Mouse (Mus musculus) gastrocnemius, adult 18-20 months (tissue): ENCODE results near the gene Plxnb2. TPM values are rescaled to one million over a fixed set of nuclear protein-coding genes. Genes with fewer than 3 reads are reported as not detected.

Experiments
- DNase-seq: peaks from one replicate; pipeline ENCODE4 v3.0.0; 2021; ENCODE audit warnings: low spot score
- total RNA-seq, 2 experiments: library from RNA; stranded (reverse); gene quantifications; 2 replicates each; pipeline ENCODE4 v1.2.3; 2021

The Plxnb2 gene
- total RNA-seq, 2 experiments from 2014 or later = 4.0 to 8.2 TPM

DNA sequence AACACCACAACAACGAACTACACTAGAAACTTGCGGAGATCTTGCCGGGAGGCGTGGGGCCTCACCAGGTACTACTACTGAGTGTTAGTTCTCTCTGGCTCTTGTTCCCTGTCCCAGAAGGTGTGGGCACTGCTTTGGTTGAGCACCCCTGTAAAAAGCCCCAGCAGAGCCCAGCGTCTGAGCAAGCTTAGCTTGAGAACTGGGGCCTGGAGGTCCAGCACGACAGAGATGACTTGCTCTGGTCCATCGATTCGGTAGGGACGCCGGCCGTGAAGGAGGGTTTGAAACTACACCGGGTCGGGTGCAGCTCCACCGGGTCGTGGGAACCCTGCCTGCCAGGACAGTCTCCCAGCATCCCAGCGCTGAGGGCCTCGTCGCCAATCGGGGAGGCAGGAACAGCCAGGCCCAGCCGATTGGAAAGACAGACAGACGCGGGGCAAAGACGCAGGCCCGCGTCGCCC, 477 bp downstream of the Plxnb2 start:
- DNase-seq = no peak

DNA sequence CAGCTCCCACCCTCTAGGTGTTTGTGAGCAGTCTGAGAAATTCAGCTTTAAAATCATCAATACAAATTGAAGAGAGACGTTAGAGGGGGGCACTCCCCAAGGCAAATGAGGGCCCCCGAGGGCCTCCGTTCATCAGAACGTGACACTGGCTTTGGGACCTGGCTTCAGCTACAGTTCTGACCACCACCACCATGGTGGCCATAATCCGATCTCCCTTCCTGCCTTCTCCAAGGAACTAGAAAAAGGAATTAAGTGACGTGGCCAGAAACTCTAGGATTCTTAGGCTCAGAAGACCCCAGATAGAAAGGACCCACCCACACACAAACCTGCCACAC, 991 bp downstream of the Plxnb2 start:
- DNase-seq = no peak

DNA sequence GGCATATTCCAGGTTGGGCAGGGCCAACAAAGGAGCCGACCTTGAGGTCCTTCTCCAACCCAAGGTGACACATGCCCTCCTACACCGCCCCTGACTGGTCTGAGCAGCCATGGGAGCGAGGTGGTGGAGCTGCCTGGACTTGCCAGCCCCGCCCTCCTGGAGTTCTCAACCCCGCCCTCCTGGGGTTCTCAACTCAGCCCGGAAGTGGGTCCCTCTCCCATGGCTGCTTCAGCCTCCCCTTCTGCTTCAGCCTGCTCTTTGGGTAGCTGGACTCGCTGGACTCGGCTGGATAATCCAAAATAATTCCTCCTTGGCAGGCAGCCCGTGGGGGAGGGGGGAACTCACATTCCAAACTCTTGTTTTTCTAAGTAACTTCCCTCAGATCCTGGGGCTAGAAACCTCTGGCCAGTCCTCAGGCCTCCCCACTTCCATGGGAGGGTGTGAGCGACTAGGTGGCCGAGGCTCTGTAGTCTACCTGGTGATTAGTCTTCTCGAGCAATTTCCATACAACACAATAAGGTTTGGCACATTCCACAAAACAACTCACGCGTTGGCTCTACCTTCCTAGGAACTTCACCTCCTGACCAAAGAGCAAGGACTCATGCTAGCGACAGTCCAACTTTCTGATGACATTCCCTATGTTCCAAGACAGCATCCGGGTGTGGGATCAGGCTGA, 1.5 kb downstream of the Plxnb2 start:
- peak; percentile 65 for DNase-seq

DNA sequence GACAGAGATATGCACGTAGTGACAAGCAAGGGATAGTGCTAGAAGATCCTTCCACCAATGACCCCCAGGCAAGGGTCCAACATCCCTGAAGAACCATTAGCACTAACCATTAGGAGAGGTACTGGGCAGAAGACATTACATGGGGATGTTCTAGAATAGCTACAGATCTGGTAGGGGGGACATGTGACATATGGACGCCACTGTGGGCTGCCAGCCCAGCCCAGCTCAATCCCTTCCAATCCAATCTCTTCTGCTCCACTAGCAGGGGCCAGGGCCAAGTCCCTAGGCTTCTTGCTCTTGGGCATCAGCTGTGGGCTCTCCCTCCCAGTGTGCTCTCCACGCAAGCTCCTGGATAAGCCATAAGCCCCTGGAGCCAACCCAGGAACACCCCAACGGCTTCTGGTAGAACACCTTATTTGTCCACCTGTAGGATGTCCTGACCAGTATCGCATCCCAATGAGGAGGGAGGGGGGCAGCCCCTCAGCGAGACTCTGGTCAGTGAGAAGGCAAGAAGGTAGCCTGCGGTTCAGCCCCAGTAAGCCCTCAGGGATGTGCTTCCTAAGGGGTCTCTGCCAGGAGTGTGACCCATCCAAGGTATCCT, 2.2 kb downstream of the Plxnb2 start:
- DNase-seq = no peak

DNA sequence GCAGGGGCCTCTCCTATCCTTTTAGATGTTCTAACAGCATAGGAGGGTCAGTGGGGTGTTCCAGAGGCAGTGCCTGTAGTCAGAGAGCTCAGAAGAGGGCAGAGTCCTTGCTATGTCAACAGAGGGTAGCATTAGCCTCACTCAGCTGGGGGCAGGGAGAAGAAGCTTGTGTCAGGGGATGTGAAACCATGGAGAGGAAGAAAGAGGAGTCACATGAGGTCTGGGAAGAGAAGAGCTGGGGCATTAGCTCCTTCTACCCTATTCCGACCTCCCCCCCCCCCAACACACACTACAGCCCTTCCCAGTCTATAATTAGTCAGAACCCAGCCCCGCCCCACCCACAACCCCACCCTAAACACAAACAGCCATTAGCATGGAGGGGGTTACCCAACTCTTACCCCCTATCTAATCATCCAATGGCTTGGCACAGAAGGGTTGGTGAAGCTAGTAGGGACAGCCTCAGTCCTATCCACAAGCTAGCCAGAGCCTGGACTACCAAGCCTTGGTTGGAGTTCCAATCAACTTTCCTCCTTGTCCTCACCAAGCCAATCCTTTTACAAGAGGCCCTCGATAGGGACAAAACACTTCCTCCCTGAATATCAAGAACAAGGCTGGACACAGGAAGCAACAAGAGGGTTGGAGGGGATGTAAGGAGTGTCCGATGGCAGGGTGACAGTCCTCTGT, 2.9 kb downstream of the Plxnb2 start:
- no peak for DNase-seq

DNA sequence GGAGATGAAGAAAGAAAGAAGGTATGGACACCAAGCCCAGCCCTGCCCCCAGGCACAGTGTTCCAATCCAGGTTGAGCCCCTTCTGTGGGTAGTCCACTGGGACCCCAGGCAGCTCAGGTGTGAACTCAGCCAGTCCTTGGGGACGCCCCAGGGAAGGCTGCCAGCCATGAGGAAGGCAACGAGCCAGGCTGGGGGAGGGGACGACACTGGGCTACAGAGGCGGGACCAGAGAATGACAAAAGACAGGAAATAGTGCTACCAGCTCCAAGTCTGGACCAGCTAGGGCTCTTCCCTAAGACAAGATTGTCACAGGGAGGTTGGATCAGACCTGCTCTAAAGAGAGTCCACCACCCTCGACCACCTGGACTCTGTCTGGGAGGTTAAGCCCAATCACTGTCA, 3.5 kb downstream of the Plxnb2 start:
- peak; percentile 63 for DNase-seq

DNA sequence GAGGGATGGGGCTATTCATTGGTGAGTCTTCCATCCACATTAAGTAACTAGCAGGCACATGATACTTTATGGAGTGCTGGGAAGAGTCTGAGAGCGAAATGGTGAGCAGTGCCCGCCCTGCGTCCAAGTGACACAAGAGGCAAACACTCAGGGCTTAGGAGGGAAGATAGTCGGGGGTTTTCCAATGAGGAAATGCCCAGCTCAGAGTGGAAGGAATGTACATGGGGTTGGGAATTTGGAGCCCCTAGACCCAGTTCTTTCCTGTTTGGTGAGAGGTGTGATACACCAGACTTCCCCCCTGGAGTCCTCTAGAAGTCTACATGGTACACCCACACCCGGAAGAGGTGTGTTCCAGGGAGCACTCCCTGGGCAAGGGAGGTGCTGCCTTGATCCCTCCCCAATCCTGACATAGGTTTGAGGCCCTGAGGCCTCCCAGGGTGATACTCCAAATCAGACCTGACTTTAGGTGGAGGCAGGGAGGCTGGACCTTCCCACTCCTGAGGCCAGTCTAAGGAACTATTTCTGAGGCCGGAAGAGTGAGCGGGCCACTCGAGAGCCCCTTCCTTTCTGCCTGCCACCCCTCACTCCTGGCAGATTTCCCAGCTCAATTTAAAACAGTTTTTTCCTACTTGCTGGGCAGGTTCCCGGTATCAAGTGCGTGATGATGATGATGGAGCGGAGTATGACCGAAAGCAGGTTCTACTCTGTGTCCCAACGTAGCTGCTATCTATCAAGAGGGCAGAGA, 5.0 kb downstream of the Plxnb2 start:
- DNase-seq = no peak

DNA sequence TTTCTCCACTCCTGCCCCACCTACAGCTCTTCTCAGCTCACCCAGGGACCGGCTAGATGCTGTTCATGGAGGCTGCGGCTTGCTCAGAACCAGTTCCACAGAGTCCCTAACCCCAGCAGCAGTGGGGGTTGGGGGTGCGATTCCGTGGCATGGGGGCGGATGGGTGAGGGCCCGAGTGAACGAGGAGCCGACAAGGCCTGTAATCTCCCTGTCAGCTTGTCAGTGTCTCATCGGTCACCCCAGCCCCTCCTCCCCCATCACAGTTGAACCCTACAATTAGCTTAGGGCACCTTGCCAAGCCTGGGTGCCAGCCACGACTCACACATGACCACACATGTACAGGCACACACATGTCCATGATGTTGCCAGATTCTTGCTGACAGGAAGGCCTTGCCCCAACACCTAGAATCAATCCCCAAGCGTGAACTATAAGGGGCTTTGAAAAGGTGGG, 5.7 kb downstream of the Plxnb2 start:
- no peak for DNase-seq

DNA sequence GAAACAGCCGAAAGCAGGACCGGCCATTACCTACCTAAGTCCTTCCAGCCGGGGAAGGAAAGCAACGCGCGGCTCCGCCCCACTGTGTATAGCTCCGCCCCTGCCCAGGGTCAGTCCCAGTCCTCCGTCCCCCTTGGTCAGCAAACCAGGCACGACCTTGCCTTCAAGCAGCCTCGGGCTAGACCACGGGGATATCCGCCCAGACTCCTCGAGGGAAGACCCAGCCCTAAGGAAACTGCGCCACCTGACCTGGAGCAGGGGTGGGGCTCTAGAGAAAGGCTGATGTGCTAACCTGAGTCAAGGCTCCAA, 6.7 kb downstream of the Plxnb2 start:
- DNase-seq = no peak

DNA sequence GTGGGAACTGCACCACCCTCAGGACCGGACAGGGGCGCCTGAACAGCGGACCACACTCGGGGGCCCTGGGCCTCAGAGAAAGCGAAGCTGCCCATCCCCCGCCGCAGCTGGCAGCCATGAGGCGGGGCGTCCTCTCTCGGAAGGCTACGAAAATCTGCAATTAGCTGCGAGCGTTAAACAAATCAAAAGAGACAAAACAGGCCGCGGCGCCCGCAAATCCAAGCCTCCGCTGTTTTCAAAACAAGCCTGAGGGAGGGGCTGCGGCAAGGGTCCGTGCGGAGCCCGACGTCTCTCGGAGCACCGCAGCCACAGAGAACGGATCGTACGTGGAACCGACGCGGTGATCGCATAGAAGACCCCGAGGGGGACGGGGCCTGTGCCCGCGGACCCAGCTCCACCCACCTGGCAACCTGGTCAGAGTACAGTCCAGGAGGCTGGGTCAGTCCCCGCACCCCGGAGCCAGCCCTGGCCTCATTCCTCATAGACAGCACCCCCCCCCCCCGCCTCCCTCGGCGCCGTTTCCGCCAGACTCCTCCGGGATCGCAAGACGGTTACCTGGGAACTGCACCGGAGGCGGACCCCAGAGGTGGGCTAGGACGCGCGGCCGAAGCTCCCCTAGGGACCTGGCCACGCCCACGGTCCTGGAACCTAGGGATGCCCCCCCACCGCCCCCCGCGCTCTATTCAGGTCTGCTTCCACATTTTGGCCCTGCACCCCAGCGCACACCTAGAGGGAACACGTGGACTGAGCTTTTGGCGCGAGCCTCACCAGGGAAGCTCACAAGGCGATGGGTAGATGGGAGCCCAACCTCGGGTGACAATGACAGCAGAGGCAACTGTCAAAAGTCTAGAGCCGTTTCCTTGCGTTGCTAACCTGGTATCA, 7.3 kb downstream of the Plxnb2 start:
- DNase-seq = no peak

DNA sequence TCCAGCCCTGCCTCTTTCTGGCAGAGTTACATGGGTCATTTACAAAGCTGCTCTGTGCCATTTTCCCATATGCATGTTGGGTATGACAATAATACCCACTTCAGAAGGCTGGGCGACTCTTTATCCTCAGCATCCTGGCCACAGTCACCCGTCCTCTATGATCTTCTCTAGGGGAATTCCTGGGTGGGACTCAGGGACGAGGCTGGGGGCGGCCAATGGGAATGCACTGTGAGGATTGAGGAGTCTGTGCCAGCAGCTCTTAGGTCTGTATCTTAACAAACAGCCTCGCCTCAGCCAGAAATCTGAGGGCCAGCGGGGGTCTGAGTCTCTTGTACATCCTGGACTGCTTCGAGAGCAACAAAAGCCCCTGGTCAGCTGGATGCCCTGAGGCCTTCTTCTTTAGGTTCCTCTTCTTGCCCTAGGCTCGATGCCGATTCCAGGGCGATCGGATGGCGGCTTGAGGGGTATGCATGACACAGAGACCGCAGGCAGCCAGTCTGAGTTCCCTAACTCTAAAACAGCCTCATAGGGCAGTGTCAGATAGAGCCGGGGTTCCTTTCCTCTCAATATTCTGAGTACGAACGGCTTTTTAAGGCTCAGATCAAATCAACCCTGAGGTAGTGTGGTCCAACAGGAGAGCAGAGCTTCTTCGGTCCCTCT, 8.2 kb downstream of the Plxnb2 start:
- no peak for DNase-seq

DNA sequence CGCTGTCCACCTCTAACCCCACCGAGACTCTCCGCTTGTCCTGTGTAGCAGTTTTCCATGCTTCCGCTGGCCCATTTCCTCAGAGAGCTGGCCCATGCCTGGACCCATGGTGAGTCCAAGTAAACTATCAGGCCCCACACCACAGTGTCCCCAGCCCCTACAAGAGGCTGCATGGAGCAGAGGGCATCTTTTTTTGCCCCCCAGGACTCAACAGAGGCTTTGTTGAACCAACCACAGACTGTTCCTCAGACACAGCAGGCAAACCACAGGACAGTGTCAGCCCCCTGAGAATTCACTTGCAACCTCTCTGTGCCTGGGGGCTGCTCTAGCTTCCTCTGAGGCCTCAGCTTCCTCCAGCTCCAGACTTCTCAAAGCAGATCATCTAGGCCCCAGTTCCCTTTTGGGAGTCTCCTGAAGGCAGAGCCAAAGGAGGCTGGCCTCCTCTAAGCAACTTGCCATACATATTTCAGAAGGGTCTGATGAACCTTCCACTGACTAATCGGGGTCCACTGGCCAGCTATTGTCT, 9.0 kb downstream of the Plxnb2 start:
- no peak for DNase-seq

DNA sequence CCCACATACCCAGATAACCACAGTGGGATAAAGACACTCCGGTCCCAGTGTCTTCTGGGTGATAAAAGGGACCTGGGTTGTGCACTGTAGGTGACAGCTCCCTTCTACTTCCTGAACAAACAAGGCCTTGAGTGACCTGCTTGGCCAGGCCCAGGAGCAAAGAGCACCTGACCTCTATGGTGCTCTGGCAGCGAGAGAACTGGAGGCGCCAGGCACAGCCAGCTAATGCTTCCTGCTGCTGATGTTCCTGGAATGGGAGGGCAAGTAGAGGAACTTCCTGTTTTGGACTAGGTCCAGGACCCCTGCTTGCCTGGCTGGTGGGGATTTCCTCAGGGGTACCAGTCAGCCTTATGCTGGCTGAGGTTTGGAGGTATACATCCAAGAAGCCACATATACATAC, 10.5 kb downstream of the Plxnb2 start:
- DNase-seq = no peak

DNA sequence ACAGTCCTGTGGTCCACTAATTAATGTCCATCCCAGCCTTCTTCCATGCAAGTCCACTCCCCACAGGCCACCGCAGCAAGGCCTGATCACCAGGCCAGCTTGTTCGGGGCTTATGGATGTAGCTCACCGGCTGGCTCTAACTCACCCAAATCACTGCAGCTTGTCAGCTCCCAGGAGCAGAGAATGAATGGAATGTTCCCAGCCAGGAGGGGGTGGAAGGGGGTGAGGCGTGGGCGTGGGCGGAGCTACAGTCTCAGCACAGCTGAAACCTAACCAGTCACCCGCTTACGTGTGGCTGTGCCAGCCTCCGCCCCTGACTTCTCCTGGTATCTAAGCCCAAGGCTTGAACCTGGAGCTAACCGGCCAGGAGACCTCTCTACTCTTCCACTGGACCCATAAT, 11.2 kb downstream of the Plxnb2 start:
- peak; percentile 81 for DNase-seq

DNA sequence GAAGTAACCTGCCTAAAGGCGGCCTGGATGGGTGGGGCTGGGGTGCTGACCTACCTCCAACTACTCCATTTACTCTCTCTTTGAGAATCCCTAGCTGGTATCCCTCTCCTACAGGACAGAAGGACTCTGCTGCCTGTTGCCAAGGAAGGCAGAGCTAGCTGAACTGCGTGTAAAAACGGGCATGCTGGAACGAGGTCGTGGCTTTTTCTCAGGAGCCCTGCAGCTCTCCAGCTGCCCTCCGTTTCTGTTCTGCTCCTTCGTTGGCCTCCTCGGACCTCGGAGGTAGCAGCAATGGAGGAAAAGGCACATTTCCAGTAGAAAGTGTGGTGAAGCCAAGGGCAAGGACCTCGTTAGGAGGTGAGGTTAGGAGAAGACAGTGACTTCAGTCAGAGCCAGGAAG, 11.7 kb downstream of the Plxnb2 start:
- DNase-seq = no peak

DNA sequence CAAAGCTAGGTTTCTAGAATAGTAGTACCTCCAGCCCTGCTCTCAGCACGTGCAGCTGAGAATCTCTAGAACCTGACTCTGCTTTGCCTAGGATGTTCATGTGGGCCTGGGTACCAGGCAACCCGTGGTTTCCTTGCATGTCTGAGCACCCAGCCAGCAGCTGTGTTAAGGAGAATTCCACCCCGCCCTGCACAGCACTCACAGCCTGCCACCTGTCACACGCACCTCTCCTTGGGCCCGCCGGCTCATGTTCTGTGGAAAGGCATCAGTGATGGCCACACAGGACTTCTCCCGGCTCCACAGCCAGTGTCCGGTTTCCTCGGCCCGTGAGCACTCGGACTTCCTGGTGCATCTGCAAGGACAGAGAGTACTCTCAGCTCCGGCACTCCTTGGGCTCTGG, 15.1 kb downstream of the Plxnb2 start:
- DNase-seq = no peak

DNA sequence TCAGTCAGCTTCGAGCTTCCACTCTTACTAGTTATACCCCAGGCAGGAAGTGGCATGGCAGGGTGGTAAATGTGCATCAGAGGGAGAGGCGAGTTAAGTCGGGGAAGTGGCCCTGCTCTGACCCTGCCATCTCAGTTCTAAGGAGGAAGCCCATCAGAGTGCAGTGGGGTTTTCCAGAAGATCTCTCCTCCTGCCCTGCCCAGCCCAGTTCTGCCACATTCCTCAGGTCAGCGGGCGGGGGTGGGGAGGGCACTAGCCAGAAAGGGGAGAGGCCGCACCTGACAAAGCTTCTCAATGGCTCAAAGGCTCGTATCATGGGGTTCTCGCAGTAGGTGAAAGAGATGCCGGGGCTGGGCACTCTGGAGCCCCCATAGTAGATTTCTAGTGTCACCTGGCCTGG, 19.2 kb downstream of the Plxnb2 start:
- DNase-seq = no peak

DNA sequence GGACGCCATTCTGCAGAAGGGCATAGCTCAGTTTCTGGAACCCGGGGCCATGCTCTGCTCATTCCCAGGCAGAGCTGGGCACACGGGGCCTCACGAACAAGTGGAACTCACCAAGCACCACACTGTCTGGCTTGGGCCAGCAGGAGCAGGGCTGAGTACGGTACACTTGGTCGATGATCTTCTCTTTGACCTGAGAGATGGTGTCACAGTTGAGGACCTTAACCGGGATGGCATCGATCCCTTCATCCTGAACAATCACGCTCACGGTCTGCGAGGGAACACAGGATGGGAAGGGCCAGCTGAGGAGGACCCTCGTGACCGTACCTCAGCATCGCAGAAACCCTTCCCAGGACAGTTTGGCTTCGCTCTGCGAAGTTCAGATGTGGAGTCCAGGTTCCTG, 22.1 kb downstream of the Plxnb2 start:
- DNase-seq = no peak

DNA sequence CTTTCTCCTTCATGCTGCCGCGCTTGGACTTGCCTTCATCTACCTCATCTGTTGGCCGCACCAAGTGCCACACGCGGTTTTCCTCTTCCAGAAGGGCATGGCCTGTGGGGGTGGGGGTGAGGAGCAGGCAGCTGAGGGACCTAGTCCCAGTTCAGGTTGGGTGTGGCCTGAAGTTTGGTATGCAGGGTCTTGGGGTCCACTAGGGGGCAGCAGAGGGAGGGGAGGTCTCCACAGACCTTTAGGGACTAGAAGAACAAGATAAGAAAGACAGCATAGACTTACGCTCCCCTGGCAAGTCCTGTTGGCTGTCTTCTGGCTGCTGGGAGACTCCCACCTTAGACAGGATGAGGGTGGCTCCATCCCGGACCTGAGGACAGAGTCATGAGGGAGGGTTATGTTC, 22.6 kb downstream of the Plxnb2 start:
- DNase-seq = peak; percentile 81

DNA sequence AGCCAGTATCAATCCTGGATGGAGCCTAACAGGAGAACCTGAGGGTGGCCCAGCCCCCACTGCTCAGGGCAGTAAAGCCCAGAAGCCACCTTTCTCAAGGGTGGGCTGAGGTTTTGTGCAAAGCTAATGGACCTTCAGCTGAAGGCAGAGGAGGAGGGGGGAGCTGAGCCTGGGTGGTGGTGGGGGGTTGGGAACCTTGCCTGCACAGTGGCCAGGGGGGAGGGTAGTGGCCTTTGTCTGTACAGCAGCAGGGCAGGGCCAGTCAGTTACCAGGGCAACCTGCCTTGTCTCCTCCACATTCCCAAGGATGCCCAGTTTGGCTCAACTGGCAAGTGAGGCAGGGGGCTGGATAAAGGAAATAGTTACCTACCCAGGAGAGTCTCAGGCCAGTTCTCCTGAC, 28.3 kb downstream of the Plxnb2 start:
- DNase-seq = no peak

DNA sequence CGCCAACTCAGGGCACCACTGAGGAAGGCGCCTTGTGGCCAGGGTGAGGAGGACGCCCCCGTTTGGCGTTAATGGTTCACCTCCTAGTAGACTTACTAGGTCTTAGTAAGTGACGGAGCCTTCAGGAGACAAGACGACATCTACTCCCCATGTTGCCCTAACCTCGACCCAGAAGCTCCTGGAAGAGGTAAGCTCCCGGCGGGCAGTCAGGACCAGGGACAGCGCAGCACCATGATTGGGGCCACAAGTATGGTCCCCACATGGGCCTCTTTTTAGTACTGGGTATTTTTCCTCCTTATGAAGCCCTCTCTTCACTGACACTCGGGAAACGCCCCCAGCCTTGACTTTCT, 30.6 kb downstream of the Plxnb2 start:
- DNase-seq = no peak
